Mouse (Mus musculus): Measurements from ENCODE around the gene Bsn. TPM values are rescaled to one million over a fixed set of nuclear protein-coding genes. Genes with fewer than 3 reads are reported as not detected.

Gene Bsn
- polyA plus RNA-seq, 1 experiment from 2014 or later = 0.89 TPM

DNA sequence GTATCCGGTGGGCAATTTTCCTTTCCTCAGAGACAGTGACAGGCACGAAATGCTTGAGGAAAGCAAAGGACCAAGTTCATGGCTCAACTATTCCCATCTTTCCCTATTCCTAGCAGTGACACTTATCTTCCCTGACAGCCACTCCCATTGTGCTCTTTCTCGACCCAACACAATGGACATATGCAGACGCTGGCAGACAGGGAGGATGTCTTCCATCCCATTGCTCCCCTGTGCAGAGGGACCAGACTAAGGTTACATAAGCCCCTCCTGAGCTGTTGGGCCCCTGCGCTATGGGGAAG, 747 bp downstream of the Bsn start:
- WGBS = 36% methylated on average over 5 of the region's 5 CpGs
- Histone ChIP-seq H3K9ac (no peak overlapping the region), H3K27me3 (peaks cover 42% of the 10 kb centered on the region), H3K9me3 (no peaks in the 10 kb centered on the region), H3K27ac (no peak overlapping the region), H3K36me3 (no peaks in the 10 kb centered on the region), H3K4me2 (replicated peaks) (peak overlapping the region; percentile 89), H3K4me1 (peaks cover 4% of the 10 kb centered on the region; the same call in 1 of the 2 replicates), H3K4me3 (peak overlapping the region; percentile 66)
- ATAC-seq (ENCODE audit: low FRiP score, low read depth) = no peak

DNA sequence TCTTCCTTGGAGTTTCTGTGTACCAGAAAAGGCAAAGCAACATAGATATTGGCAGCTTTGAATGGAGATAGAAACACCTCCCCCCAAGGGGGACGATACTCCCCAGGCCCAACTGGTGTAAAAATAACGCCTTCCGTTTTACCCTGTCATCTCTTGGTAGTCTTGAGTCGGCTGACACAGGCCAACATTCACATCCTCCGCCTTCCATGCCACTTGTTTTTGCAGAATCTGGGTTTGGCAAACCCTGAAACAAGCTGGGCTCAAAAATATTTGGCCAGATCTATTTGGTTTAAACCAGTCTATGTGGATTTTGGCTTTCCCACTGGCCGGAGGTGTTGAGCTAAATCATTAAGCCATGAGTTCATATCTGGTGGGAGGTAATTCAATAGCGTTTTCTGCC, 1.2 kb downstream of the Bsn start:
- Histone ChIP-seq H3K27ac (no peak overlapping the region), H3K27me3 (peaks cover 42% of the 10 kb centered on the region), H3K9ac (no peak overlapping the region), H3K9me3 (no peaks in the 10 kb centered on the region), H3K36me3 (no peaks in the 10 kb centered on the region), H3K4me2 (replicated peaks) (no peak overlapping the region), H3K4me3 (no peak overlapping the region), H3K4me1 (peaks cover 4% of the 10 kb centered on the region; the same call in 1 of the 2 replicates)
- ATAC-seq (ENCODE audit: low FRiP score, low read depth) = no peak
- 82% methylated on average over 7 of the region's 7 CpGs for WGBS

DNA sequence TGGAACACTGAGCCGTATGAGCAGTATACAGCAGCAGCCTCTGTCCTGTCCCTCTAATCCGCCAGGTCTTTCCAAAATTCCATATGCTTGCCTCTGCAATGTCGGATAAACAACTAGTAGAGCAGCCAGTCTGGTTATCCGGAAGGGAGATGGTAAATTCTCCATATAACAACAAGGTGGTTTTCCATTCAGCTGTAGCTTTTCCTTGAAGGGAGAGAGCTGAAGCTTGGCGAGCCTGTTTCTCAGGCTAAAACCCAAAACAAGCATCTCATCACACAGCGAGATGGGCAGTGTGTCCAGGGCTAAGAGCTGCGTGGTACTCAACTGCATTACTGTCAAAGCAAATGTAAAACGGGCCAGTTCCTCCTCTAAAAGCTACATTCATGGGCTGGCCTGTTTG, 1.7 kb downstream of the Bsn start:
- peaks cover 42% of the 10 kb centered on the region for H3K27me3 ChIP-seq
- no peak overlapping the region for H3K4me3 ChIP-seq
- no peaks in the 10 kb centered on the region for H3K9me3 ChIP-seq
- H3K4me2 ChIP-seq (replicated peaks) = no peak overlapping the region
- H3K9ac ChIP-seq = no peak overlapping the region
- no peak for ATAC-seq (ENCODE audit: low FRiP score, low read depth)
- H3K27ac ChIP-seq = no peak overlapping the region
- no peaks in the 10 kb centered on the region for H3K36me3 ChIP-seq
- H3K4me1 ChIP-seq = peaks cover 4% of the 10 kb centered on the region; the same call in 1 of the 2 replicates
- 80% methylated on average over 8 of the region's 8 CpGs for WGBS

DNA sequence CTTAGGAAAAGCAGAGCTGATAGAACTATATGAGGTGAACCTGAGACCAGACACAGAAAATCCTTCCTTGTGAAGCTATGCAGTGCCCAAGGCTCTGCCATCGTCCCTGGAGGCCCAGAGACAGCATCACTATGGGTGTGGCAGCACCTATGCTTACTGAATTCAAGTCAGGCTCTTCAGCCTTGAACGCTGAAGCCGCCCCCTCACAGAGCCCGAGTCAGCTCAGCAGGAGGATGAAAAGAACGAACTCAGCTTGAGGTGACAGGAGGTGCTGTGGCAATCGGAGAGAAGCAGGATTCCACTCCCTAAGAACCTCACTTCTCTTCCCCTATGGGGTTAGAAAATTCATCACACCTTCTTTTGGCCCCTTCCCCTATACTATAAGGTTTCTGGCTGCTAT, 2.6 kb downstream of the Bsn start:
- no peaks in the 10 kb centered on the region for H3K9me3 ChIP-seq
- no peak for ATAC-seq (ENCODE audit: low FRiP score, low read depth)
- WGBS = 38% methylated on average over 6 of the region's 6 CpGs

DNA sequence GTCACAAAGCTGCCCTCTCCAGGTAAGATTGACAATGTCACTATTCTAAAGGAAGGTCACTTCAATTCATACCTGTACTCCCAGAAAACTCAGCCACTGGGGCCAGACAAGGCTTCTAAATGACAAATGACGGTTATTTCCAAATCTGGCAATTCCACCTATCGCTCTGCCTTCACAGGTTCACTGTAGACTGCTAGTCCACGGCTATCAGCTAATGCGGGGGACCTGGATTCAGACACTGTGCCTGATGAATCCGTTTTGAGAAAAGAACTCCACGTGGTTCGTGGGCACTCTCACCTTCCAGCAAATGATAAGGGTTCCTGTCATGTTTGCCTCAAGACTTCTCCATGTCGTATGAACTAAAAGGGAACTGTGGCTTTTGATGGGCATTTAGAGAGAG, 4.4 kb downstream of the Bsn start:
- Histone ChIP-seq H3K36me3 (no peaks in the 10 kb centered on the region), H3K27ac (no peak overlapping the region), H3K27me3 (peaks cover 38% of the 10 kb centered on the region), H3K9me3 (no peaks in the 10 kb centered on the region), H3K4me1 (peaks cover 4% of the 10 kb centered on the region; the same call in 1 of the 2 replicates), H3K9ac (no peak overlapping the region), H3K4me2 (replicated peaks) (no peak overlapping the region), H3K4me3 (no peak overlapping the region)
- ATAC-seq (ENCODE audit: low FRiP score, low read depth) = no peak
- 85% methylated on average over 8 of the region's 8 CpGs for WGBS

More for the DNA sequence above, 2.6 kb downstream of the Bsn start:
- no peak overlapping the region for H3K4me2 ChIP-seq (replicated peaks)
- H3K36me3 ChIP-seq = no peaks in the 10 kb centered on the region
- no peak overlapping the region for H3K9ac ChIP-seq
- H3K27ac ChIP-seq = no peak overlapping the region
- peaks cover 4% of the 10 kb centered on the region; the same call in 1 of the 2 replicates for H3K4me1 ChIP-seq
- H3K27me3 ChIP-seq = peaks cover 42% of the 10 kb centered on the region
- H3K4me3 ChIP-seq = no peak overlapping the region

DNA sequence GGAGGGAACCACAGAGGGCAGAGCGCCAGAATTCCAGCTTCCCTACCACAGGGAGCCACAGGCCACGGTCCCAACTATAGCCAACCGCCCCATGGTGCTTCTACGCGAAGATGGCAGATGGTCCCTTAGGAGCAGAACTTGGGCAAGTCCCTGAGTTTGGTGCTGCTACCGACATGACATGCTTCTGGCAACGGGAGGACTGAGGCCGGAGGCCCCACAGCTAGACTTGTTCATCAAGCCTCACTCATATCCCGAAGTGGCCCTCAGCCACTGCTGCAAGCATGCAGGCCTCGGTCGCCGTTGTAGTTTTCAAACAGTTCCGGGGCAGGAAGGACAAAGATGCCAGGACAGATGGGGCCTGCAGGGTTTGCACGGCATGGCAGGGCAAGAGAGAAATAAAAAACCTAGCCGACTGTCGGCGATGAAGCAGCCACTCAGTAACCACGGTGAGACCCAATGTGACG, 6.6 kb downstream of the Bsn start:
- no peak overlapping the region for H3K27ac ChIP-seq
- no peaks in the 10 kb centered on the region for H3K36me3 ChIP-seq
- no peak overlapping the region for H3K9ac ChIP-seq
- no peak overlapping the region for H3K4me3 ChIP-seq
- H3K4me2 ChIP-seq (replicated peaks) = no peak overlapping the region
- WGBS = 92% methylated on average over 19 of the region's 19 CpGs
- peaks cover 22% of the 10 kb centered on the region for H3K27me3 ChIP-seq
- no peaks in the 10 kb centered on the region for H3K9me3 ChIP-seq
- no peaks in the 10 kb centered on the region for H3K4me1 ChIP-seq
- ATAC-seq (ENCODE audit: low FRiP score, low read depth) = no peak

DNA sequence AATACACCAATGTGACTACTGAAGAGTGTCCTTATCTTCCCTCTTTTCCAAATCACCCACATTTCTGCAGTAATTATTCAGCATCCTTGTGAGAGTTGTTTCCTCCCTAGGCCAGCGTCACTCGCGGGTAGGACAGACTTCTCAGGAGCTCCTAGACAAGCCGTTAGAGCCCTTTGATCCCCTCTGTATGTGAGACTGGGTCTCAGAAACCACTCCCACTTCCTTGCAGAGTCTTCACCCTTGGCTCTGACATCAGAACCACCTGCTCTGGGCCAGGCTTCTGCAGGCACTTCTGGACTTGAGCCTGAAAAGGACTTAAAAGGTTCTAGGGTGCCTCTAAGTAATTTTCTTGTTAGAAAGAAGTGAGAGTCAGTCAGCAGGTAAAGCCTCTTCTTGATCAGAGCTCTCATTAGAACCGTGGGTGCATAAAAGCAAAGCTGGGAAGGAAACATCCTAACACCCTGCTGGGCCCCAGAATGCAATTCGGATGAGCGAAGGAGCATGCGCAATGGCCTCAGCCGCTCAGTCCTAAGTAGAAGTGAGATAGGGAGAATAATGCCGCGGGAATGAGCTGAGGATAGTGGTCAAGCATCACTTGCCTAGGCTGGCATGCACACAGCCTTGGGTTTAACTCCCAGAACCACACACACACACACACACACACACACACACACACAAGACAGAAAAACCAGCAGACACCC, 7.2 kb downstream of the Bsn start:
- 56% methylated on average over 11 of the region's 11 CpGs for WGBS
- no peaks in the 10 kb centered on the region for H3K36me3 ChIP-seq
- no peak overlapping the region for H3K9ac ChIP-seq
- H3K4me1 ChIP-seq = no peaks in the 10 kb centered on the region
- no peak overlapping the region for H3K27ac ChIP-seq
- no peak overlapping the region for H3K4me3 ChIP-seq
- no peak for ATAC-seq (ENCODE audit: low FRiP score, low read depth)
- H3K27me3 ChIP-seq = peaks cover 16% of the 10 kb centered on the region
- no peak overlapping the region for H3K4me2 ChIP-seq (replicated peaks)
- no peaks in the 10 kb centered on the region for H3K9me3 ChIP-seq

DNA sequence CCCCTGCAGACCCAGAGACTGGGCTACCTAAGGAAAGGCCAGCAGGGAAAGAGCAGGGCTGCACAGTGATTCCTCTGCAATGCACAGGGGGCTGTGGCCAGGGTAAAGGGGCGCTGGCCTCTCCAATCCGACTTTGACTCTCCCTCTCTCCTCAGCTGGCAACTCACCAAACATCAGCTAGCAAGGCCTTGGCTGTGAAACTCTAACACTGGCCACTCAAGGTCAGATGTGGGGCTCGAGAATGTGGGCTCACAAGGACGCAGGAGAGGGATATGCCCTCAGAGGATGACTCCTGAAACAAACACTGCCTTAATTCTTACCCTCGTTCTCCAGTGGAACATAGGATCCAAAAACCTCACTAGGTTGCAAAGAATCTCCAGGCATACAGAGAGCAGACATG, 11.8 kb downstream of the Bsn start:
- no peak for ATAC-seq (ENCODE audit: low FRiP score, low read depth)

DNA sequence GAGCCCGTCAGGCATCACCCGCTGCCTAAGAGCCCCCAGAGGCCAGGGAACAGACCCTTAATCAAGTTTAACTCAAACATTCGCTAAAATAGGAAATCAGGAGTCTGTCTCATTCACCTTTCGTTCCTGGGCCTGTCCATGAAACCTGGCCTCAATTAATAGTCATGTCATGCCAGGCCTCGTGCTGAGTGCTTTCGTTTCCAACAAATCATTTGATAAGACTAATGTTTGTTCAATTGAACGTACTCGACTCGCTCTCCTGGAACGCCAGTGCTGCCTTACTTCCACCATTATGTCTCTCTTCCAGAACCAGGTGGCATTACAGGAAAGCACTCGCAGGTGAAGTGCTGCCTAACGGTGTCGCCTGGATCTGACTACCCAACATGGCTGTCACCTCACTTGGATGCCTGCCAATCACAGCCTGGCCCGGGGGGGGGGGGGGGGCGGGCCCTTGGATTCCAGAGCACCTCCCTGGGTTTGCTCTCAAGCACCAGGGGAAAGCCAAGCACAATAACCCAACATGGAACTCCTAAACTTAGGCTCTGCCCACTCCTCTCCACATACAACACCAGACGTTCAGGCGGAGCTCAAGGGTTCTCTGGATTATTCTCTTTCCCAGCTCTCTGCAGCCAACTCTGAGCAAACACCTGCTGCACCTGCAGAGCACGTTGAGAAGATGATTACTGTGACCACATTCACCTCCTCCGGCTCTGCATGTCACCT, 14.9 kb downstream of the Bsn start:
- Histone ChIP-seq H3K9ac (no peak overlapping the region), H3K4me1 (no peaks in the 10 kb centered on the region), H3K4me3 (no peak overlapping the region), H3K27ac (no peak overlapping the region), H3K4me2 (replicated peaks) (no peak overlapping the region), H3K27me3 (no peaks in the 10 kb centered on the region), H3K36me3 (no peaks in the 10 kb centered on the region), H3K9me3 (no peaks in the 10 kb centered on the region)
- WGBS = 69% methylated on average over 19 of the region's 19 CpGs
- ATAC-seq (ENCODE audit: low FRiP score, low read depth) = no peak

More for the DNA sequence above, 11.8 kb downstream of the Bsn start:
- Histone ChIP-seq H3K4me1 (no peaks in the 10 kb centered on the region), H3K36me3 (no peaks in the 10 kb centered on the region), H3K9me3 (no peaks in the 10 kb centered on the region), H3K4me3 (no peak overlapping the region), H3K27ac (no peak overlapping the region), H3K27me3 (no peaks in the 10 kb centered on the region), H3K9ac (no peak overlapping the region), H3K4me2 (replicated peaks) (no peak overlapping the region)
- WGBS = 69% methylated on average over 5 of the region's 5 CpGs

DNA sequence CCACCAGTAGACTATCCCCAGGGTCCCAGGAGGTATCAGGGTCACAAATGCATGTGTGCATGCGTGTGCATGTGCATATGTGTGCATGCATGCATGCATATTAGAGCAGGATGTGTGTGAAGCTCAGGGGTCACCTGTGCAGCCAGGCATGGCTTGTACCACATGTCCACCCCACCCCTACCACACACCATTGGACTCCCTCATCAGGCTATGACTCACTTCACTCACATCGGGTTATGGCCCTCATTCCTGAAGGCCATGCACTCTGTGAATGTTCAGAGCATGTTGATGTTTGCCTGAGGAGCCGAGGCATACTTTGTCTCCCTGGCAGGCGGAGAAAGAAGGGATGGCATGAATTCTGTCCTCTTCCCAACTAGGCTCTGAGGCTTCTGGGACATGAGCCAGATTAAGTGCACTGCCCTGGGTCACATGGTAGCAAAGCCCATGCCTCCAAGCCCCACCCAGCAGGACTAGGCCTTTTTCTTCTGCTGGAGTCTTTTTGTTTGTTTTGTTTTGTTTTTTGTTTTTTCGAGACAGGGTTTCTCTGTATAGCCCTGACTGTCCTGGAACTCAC, 17.3 kb downstream of the Bsn start:
- no peak for ATAC-seq (ENCODE audit: low FRiP score, low read depth)
- H3K4me3 ChIP-seq = no peak overlapping the region
- H3K27ac ChIP-seq = no peak overlapping the region
- no peaks in the 10 kb centered on the region for H3K27me3 ChIP-seq
- 85% methylated on average over 5 of the region's 5 CpGs for WGBS
- 0 out of 2 replicates have a peak, but pooled peaks cover 5% of the 10 kb centered on the region for H3K9me3 ChIP-seq
- H3K4me1 ChIP-seq = no peaks in the 10 kb centered on the region
- no peak overlapping the region for H3K4me2 ChIP-seq (replicated peaks)
- H3K36me3 ChIP-seq = no peaks in the 10 kb centered on the region
- H3K9ac ChIP-seq = no peak overlapping the region

DNA sequence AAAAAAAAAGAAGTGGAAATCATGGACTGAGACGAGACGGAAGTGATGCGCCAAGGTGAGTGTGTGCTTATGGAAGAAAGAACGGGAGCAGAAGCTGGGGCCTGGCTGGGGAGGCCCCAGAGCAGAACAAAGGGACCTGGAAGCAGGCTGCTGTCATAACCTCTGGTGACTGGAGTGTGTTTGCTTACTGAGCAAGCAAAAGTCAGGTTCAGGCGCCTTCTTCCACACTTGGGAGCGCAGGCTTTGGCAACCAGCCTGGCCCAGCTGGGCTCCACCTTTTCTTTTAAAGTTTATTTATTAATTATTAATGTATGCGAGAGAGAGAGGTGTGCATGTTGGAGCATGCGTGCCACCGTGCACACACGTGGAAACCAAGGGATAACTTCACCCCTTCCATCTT, 20.4 kb downstream of the Bsn start:
- H3K4me1 ChIP-seq = no peaks in the 10 kb centered on the region
- 0 out of 2 replicates have a peak, but pooled peaks cover 5% of the 10 kb centered on the region for H3K9me3 ChIP-seq
- no peak overlapping the region for H3K4me2 ChIP-seq (replicated peaks)
- H3K4me3 ChIP-seq = no peak overlapping the region
- H3K9ac ChIP-seq = no peak overlapping the region
- no peaks in the 10 kb centered on the region for H3K36me3 ChIP-seq
- no peaks in the 10 kb centered on the region for H3K27me3 ChIP-seq
- H3K27ac ChIP-seq = no peak overlapping the region
- WGBS = 85% methylated on average over 10 of the region's 10 CpGs
- no peak for ATAC-seq (ENCODE audit: low FRiP score, low read depth)

DNA sequence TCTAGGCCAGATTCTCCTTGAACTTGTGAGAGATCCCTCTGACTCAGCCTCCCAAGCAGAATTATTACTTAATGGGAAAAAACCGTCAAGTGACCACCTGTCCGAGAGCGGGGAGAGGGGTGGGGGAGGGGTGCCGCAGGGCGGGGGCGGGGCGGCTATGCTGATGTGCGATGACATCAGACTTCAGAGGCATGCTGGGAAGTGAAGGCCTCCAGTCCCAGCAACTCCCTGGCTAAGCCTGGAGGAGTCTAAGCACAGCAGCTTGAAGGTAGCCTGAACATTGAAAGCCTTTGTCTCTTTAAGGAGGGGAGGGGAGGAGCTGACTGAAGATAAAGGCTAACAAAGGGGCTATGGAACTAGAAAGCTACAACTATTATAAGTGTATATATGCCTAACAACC, 25.0 kb downstream of the Bsn start:
- Histone ChIP-seq H3K4me2 (replicated peaks) (no peak overlapping the region), H3K4me3 (no peak overlapping the region), H3K4me1 (no peaks in the 10 kb centered on the region), H3K9me3 (0 out of 2 replicates have a peak, but pooled peaks cover 5% of the 10 kb centered on the region), H3K27ac (no peak overlapping the region), H3K9ac (no peak overlapping the region), H3K27me3 (peaks cover under 1% of the 10 kb centered on the region; the same call in 1 of the 2 replicates), H3K36me3 (no peaks in the 10 kb centered on the region)
- 46% methylated on average over 8 of the region's 8 CpGs for WGBS
- no peak for ATAC-seq (ENCODE audit: low FRiP score, low read depth)
